Mouse (Mus musculus): Measurements from ENCODE around the gene Tmem213. TPM values are rescaled to one million over a fixed set of nuclear protein-coding genes. Genes with fewer than 3 reads are reported as not detected.

Tmem213 gene
- total and polyA plus RNA-seq, 3 experiments = not detected

DNA sequence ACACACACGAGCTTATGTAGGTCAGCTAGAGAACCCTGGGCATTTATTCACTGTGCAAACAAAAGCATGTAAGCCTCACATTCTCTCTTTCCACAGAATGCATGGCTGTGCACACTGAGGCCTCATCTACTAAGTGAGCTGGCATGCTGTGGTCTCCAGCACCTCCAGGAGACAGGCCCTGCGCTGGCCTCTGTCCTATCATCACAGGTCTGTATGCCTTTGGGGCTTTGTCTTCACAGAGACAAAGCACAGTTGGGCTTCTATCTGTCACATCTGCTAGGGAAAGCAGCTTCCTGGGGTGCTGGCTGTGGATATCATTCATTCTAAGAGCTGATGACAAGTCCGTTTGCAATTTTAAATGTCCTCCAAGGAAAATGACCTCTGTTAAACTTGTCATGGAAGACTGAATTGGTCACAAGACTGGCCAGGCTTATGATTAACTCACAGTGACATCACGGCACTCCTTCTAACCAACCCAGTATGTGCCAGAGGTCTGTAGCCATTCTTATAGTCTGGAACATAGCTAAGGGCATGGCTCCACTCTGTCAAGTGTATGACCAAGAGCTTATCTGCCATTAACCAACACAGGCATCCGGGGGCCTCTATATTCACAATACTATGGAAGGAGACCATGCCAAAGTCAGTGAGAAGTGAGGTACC lies 36.8 kb upstream of the Tmem213 start:
- H3K36me3 ChIP-seq (replicated peaks) = no peaks in the 10 kb centered on the region
- TF ChIP-seq POLR2AphosphoS5 (IDR thresholded peaks at IDR 0.05; ENCODE audit: insufficient replicate concordance, low read depth, low read length) (no peak), TAL1 (conservative IDR thresholded peaks at IDR 0.05; ENCODE audit: low read depth, low read length) (no peak), GATA2 (IDR thresholded peaks at IDR 0.05; ENCODE audit: borderline replicate concordance, low read depth, low read length) (no peak), GATA1 (IDR thresholded peaks at IDR 0.05; ENCODE audit: borderline replicate concordance, low read length) (no peak), CTCF (IDR thresholded peaks at IDR 0.05; ENCODE audit: low read depth, low read length) (no peak)
- H3K27me3 ChIP-seq (ENCODE audit: insufficient read depth, low read length) = no peaks in the 10 kb centered on the region
- no peak overlapping the region for H3K4me3 ChIP-seq (ENCODE audit: low read depth, low read length)
- H3K4me1 ChIP-seq (ENCODE audit: insufficient read depth, low read depth, low read length) = no peaks in the 10 kb centered on the region
- ATAC-seq (ENCODE audit: extremely low read depth, insufficient number of reproducible peaks, low FRiP score, poor library complexity, severe bottlenecking) = no peak
- no peaks in the 10 kb centered on the region for H3K9me3 ChIP-seq (replicated peaks)
- DNase-seq (ENCODE audit: low spot score) = no peak

DNA sequence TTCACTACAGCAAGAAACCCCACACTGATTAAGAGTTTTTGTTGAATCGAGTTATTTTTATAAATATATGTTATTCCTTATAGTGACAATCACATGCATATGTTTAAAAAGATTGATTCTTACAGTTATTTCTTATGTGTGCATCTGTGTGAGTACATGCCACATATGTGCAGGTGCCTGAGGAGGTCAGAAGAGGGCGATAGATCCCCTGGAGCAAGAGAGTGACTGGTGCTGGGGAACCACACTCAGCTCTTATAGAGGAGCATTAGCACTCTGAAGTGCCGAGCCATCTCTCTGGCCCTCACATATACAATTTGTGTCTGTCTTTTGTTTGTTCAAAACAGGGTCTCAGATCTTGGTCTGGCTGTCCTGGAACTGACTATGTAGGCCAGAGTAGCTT lies 35.5 kb upstream of the Tmem213 start:
- no peak for ATAC-seq (ENCODE audit: extremely low read depth, insufficient number of reproducible peaks, low FRiP score, poor library complexity, severe bottlenecking)
- no peaks in the 10 kb centered on the region for H3K27me3 ChIP-seq (ENCODE audit: insufficient read depth, low read length)
- no peaks in the 10 kb centered on the region for H3K9me3 ChIP-seq (replicated peaks)
- H3K4me3 ChIP-seq (ENCODE audit: low read depth, low read length) = no peak overlapping the region
- TF ChIP-seq TAL1 (conservative IDR thresholded peaks at IDR 0.05; ENCODE audit: low read depth, low read length) (no peak), POLR2AphosphoS5 (IDR thresholded peaks at IDR 0.05; ENCODE audit: insufficient replicate concordance, low read depth, low read length) (no peak), CTCF (IDR thresholded peaks at IDR 0.05; ENCODE audit: low read depth, low read length) (no peak), GATA2 (IDR thresholded peaks at IDR 0.05; ENCODE audit: borderline replicate concordance, low read depth, low read length) (no peak), GATA1 (IDR thresholded peaks at IDR 0.05; ENCODE audit: borderline replicate concordance, low read length) (no peak)
- H3K4me1 ChIP-seq (ENCODE audit: insufficient read depth, low read depth, low read length) = no peaks in the 10 kb centered on the region
- no peak for DNase-seq (ENCODE audit: low spot score)
- no peaks in the 10 kb centered on the region for H3K36me3 ChIP-seq (replicated peaks)

DNA sequence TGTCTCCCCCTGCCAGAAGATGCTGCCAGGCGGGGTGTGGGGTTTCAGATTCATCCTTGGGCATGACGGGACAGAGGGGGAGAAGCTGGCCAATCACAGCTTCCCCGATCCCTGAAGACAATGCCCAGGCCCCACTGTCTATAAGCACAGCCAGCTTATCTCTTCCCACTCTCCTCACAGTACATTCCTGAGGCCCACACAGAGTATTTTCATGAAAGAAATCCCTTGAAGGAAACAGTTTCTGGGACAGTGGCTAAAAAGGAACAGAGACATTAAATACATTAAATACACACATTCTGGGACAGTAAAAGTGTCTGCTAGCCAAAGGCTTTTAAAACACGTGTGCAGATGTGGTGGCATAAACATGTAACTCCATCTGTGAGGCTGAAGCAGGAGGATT lies 28.7 kb upstream of the Tmem213 start:
- DNase-seq (ENCODE audit: low spot score) (no peak), ATAC-seq (ENCODE audit: extremely low read depth, insufficient number of reproducible peaks, low FRiP score, poor library complexity, severe bottlenecking) (no peak)
- Histone ChIP-seq H3K4me1 (ENCODE audit: insufficient read depth, low read depth, low read length) (no peaks in the 10 kb centered on the region), H3K9me3 (replicated peaks) (no peaks in the 10 kb centered on the region), H3K4me3 (ENCODE audit: low read depth, low read length) (no peak overlapping the region), H3K27me3 (ENCODE audit: insufficient read depth, low read length) (peaks cover 3% of the 10 kb centered on the region; the same call in 1 of the 2 replicates), H3K36me3 (replicated peaks) (no peaks in the 10 kb centered on the region)
- TF ChIP-seq CTCF (IDR thresholded peaks at IDR 0.05; ENCODE audit: low read depth, low read length) (no peak), GATA1 (IDR thresholded peaks at IDR 0.05; ENCODE audit: borderline replicate concordance, low read length) (no peak), POLR2AphosphoS5 (IDR thresholded peaks at IDR 0.05; ENCODE audit: insufficient replicate concordance, low read depth, low read length) (no peak), GATA2 (IDR thresholded peaks at IDR 0.05; ENCODE audit: borderline replicate concordance, low read depth, low read length) (no peak), TAL1 (conservative IDR thresholded peaks at IDR 0.05; ENCODE audit: low read depth, low read length) (no peak)

GRCm38 (mm10) chr6:38081727-38082341 lies 27.2 kb upstream of the Tmem213 start:
- Histone ChIP-seq H3K4me3 (ENCODE audit: low read depth, low read length) (no peak overlapping the region), H3K27me3 (ENCODE audit: insufficient read depth, low read length) (peaks cover 3% of the 10 kb centered on the region; the same call in 1 of the 2 replicates), H3K4me1 (ENCODE audit: insufficient read depth, low read depth, low read length) (no peaks in the 10 kb centered on the region), H3K9me3 (replicated peaks) (no peaks in the 10 kb centered on the region), H3K36me3 (replicated peaks) (no peaks in the 10 kb centered on the region)
- no peak for ATAC-seq (ENCODE audit: extremely low read depth, insufficient number of reproducible peaks, low FRiP score, poor library complexity, severe bottlenecking)
- no peak for DNase-seq (ENCODE audit: low spot score)
- TF ChIP-seq GATA2 (IDR thresholded peaks at IDR 0.05; ENCODE audit: borderline replicate concordance, low read depth, low read length) (no peak), POLR2AphosphoS5 (IDR thresholded peaks at IDR 0.05; ENCODE audit: insufficient replicate concordance, low read depth, low read length) (no peak), GATA1 (IDR thresholded peaks at IDR 0.05; ENCODE audit: borderline replicate concordance, low read length) (no peak), TAL1 (conservative IDR thresholded peaks at IDR 0.05; ENCODE audit: low read depth, low read length) (no peak), CTCF (IDR thresholded peaks at IDR 0.05; ENCODE audit: low read depth, low read length) (no peak)

DNA sequence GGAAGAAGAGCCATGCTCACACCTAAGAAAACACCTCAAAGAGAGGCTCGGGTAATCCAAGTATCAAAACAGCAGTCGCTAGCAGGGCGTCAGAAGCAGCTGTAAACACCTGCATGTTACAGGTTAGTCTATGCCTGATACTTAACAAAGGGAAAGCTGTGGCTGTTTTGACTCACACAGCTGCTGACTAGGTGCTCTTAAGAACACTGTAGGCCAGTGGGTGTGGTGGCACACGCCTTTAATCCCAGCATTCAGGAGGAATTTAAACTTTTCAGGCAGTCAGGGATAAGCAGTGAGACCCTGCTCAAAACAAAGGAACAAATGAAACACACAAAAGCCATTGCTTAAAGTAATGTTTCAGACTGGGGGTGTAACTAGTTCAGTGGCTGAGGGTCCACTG lies 25.9 kb upstream of the Tmem213 start:
- H3K4me3 ChIP-seq (ENCODE audit: low read depth, low read length) = no peak overlapping the region
- peaks cover 3% of the 10 kb centered on the region; the same call in 1 of the 2 replicates for H3K27me3 ChIP-seq (ENCODE audit: insufficient read depth, low read length)
- H3K4me1 ChIP-seq (ENCODE audit: insufficient read depth, low read depth, low read length) = no peaks in the 10 kb centered on the region
- H3K36me3 ChIP-seq (replicated peaks) = no peaks in the 10 kb centered on the region
- DNase-seq (ENCODE audit: low spot score) (no peak), ATAC-seq (ENCODE audit: extremely low read depth, insufficient number of reproducible peaks, low FRiP score, poor library complexity, severe bottlenecking) (no peak)
- no peaks in the 10 kb centered on the region for H3K9me3 ChIP-seq (replicated peaks)
- TF ChIP-seq TAL1 (conservative IDR thresholded peaks at IDR 0.05; ENCODE audit: low read depth, low read length) (no peak), POLR2AphosphoS5 (IDR thresholded peaks at IDR 0.05; ENCODE audit: insufficient replicate concordance, low read depth, low read length) (no peak), CTCF (IDR thresholded peaks at IDR 0.05; ENCODE audit: low read depth, low read length) (no peak), GATA1 (IDR thresholded peaks at IDR 0.05; ENCODE audit: borderline replicate concordance, low read length) (no peak), GATA2 (IDR thresholded peaks at IDR 0.05; ENCODE audit: borderline replicate concordance, low read depth, low read length) (no peak)

DNA sequence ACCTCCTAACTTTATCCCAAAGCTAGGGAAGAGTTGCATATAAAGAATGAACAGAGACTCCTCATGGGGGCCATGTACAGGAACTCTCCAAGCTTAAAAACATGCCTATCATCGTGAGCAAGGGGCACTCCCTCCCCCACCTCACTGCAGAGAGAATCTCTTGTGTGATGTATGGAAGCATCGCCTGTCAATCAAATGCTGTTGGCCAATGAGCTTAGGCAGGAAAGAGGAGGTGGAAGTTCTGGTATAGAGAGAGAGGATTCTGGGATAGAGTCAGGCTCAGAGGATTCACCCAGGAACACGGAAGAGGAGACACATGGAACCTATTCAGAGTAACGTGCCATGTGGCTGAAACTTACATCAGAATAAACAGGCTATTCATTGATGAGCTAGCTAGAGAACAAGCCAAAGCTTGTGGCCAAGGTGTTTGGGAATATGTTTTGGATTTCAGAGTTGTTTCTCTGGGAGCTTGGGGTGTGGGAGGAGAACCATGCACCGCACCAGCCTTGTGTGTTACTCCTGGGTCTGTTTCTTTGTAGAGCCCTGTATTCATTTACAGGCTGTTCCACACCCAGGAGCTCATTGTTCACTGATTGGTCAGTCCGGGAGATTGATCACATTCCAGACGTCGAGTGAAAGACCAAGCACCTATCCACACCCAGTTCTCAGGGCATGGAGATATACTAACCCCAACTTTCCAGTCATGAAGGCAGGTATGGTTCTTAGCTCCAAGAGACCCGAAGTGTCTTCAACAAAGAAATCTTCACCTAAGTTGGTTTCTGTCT lies 21.6 kb upstream of the Tmem213 start:
- TF ChIP-seq CTCF (IDR thresholded peaks at IDR 0.05; ENCODE audit: low read depth, low read length) (no peak), GATA1 (IDR thresholded peaks at IDR 0.05; ENCODE audit: borderline replicate concordance, low read length) (no peak), POLR2AphosphoS5 (IDR thresholded peaks at IDR 0.05; ENCODE audit: insufficient replicate concordance, low read depth, low read length) (no peak), TAL1 (conservative IDR thresholded peaks at IDR 0.05; ENCODE audit: low read depth, low read length) (no peak), GATA2 (IDR thresholded peaks at IDR 0.05; ENCODE audit: borderline replicate concordance, low read depth, low read length) (no peak)
- no peak for DNase-seq (ENCODE audit: low spot score)
- Histone ChIP-seq H3K4me1 (ENCODE audit: insufficient read depth, low read depth, low read length) (no peaks in the 10 kb centered on the region), H3K27me3 (ENCODE audit: insufficient read depth, low read length) (no peaks in the 10 kb centered on the region; the same call in 1 of the 2 replicates), H3K9me3 (replicated peaks) (no peaks in the 10 kb centered on the region), H3K4me3 (ENCODE audit: low read depth, low read length) (no peak overlapping the region), H3K36me3 (replicated peaks) (no peaks in the 10 kb centered on the region)
- ATAC-seq (ENCODE audit: extremely low read depth, insufficient number of reproducible peaks, low FRiP score, poor library complexity, severe bottlenecking) = no peak
